In the genomic region with DNA sequence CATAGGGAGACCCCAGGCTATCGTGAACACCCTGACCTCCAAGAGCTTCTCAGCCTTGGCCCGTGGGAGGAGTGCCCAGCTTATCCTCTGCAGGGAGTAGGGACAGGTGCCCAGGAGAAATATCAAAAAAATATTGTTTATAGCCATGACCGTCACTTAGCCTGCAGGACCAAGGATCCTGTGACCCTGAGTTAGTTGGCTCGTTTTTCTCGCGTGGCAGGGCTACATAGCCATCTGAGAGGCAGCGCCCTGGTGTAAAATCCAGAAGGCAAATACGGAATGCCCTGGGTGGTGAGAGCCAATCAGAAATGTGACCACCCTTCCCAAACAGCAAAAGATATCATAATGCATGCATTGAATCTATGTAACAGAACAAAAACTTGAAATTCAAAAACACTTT, we compare ENCODE assay signal across 13 mouse cellular contexts. TPM values are rescaled to one million over a fixed set of nuclear protein-coding genes. Genes with fewer than 3 reads are reported as not detected.
"Had no signal": no experiment of that assay in that cellular context is flagged by ENCODE, and none has a peak within 500 bp of the region (broad histone marks: within the 10 kb centered on the region; RNA-seq: fewer than 3 reads in every experiment).

No protein-coding gene starts in this region.

- DNase-seq: retina, postnatal 1 day; right cerebral cortex, adult 18-20 months; right cerebral cortex, postnatal 14 days; right cerebral cortex, postnatal 25 days; right cerebral cortex, postnatal 4 days; spleen, adult 18-20 months; thymus, adult 18-20 months; thymus, adult 2 months; thymus, postnatal 14 days; thymus, postnatal 25 days; thymus, postnatal 36 days; thymus, postnatal 4 days had no signal

RNA-seq across cellular contexts. Expression of a gene that starts 8.7 kb away (rescaled TPM):
- total RNA-seq: neutrophil, adult 5-6 weeks had no signal
